Mouse (Mus musculus) urinary bladder, adult 2 months (tissue): ENCODE data around the gene Runx2. TPM values are rescaled to one million over a fixed set of nuclear protein-coding genes. Genes with fewer than 3 reads are reported as not detected.

ENCODE experiments used
- DNase-seq: peaks from one replicate; pipeline ENCODE4 v3.0.0; 2022; ENCODE audit warnings: low spot score
- polyA plus RNA-seq: library from polyadenylated mRNA; depleted of rRNA; stranded (reverse); fragments of >200 nt; gene quantifications from 2 replicates; pipeline ENCODE4 v1.2.3, GENCODE M21; 2012

Runx2 gene
- polyA plus RNA-seq, 1 experiment, result 2.4 TPM

GRCm38 (mm10) chr17:44662080-44662706 is 152.4 kb downstream of the Runx2 start:
- no peak for DNase-seq

- DNase-seq, result no peak
Measured at GRCm38 (mm10) chr17:44660121-44660806, 154.3 kb downstream of the Runx2 start.

GRCm38 (mm10) chr17:44654503-44654902 is 160.1 kb downstream of the Runx2 start:
- DNase-seq, result no peak

DNA sequence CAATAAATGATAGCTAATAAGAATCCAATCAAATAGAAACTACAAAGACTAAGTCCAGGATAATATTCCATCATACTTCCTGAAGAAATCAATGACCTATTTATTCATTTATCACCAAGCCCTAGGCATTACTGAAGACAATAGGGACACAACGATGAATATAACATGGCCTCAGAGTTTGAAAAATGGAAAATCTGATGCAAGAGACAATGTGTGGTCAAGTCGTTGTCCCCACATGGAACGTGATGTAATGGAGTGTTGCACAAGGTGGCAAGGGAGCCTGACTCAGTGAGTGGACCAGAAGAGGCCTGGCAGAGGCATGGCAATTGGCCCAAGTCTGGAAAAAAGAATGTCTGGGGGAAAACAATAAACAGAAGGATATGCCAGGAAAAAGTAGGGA is 161.5 kb downstream of the Runx2 start:
- DNase-seq, result no peak

DNA sequence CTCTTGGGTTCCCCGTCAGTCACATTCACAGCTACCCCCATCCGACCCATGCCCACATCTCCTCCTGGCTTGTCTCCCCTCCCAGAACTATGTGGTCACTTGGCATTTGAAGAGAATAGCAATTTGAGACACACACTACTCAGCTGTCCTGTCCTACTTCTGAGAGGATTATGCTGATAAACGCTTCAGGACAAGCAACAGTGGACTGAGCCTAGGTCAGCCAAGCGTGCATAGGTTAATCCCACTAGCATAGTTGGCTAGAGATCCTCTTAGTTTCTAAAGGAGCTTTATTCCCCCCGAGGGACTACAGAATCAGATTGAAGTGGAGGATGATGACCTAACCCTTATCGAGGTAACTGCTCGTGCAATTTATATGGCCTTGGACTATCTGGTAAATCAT is 162.5 kb downstream of the Runx2 start:
- DNase-seq, result no peak

- no peak for DNase-seq
Measured at GRCm38 (mm10) chr17:44651613-44652012, 163.0 kb downstream of the Runx2 start.

- DNase-seq, result no peak
Measured at GRCm38 (mm10) chr17:44650431-44650830, 164.2 kb downstream of the Runx2 start.

GRCm38 (mm10) chr17:44649056-44649455 is 165.5 kb downstream of the Runx2 start:
- DNase-seq, result no peak

- DNase-seq, result no peak
Measured at GRCm38 (mm10) chr17:44647916-44648315, 166.7 kb downstream of the Runx2 start.

DNA sequence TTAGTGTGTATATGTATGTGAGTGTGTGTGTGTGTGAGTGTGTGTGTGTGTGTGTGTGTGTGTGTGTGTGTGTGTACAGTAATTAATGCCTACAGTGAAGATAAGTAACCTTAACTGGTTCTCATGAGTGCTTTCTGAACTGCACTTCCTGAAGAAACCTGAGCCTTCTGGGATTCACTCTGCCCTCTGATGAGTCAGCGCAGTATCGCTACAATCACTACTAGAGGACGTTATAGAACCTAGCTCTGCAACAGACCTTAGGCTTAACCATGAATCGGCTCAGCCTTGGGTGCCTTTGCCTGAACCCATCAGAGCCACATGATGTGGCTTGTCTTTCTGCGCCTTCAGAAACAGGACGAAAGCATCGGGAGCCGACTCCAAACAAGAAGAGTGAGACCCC is 169.5 kb downstream of the Runx2 start:
- no peak for DNase-seq

- no peak for DNase-seq
Measured at GRCm38 (mm10) chr17:44643260-44643659, 171.3 kb downstream of the Runx2 start.

DNA sequence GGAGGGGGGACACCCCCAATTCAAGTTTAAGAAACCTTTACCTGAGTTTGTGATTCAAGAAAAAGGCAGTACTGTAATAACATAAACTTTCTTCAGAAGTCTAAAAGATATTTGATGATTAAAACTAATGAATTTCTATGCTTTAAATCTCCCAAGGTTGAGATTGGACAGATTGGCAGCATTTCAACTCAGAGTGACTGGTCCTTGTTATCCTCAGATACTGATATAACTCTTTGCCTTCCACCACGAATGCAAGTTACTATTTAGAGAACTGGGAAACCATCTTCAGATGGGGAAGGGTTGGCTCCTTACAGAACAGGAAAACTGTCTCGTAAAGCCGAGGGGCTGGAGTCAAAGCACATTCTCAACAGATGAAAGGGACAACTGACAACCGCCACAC is 172.5 kb downstream of the Runx2 start:
- DNase-seq, result no peak

- no peak for DNase-seq
Measured at GRCm38 (mm10) chr17:44640910-44641309, 173.7 kb downstream of the Runx2 start.

DNA sequence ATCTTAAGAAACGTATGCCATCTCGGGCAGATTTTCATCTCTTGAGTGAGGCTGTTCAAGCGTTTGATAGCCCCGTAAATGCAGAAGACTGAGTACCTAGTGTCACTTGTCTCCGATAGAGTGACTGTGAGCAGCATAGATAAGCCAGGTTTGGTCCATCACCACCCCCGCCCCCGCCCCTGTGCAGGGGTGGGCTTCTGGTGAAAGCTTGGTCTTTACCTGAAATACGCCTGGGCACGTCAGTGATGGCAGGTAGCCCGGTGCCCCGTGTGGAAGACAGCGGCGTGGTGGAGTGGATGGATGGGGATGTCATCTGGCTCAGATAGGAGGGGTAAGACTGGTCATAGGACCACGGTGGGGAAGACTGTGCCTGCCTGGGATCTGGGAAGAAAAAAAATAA is 175.2 kb downstream of the Runx2 start:
- no peak for DNase-seq

GRCm38 (mm10) chr17:44637181-44637880 is 177.3 kb downstream of the Runx2 start:
- no peak for DNase-seq

DNA sequence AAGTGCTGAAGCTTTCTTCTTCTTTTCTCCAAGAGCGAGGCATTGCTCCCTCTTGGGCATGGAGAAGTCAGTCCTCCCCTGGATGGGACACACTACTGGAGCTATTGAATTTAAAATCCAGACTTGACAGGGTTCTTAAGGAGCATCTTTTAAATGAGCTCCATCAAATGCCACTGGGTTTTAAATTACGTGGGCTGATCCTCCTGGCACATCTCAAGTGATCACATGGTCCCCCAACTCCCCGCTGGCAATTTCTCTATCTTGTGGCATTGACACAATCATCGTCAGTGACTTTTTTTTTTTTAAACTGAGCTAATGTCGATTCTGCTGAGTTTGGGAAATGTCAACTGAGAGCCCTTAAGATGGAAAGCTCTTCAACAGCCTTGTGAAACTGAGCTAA is 180.1 kb downstream of the Runx2 start:
- DNase-seq, result no peak

DNA sequence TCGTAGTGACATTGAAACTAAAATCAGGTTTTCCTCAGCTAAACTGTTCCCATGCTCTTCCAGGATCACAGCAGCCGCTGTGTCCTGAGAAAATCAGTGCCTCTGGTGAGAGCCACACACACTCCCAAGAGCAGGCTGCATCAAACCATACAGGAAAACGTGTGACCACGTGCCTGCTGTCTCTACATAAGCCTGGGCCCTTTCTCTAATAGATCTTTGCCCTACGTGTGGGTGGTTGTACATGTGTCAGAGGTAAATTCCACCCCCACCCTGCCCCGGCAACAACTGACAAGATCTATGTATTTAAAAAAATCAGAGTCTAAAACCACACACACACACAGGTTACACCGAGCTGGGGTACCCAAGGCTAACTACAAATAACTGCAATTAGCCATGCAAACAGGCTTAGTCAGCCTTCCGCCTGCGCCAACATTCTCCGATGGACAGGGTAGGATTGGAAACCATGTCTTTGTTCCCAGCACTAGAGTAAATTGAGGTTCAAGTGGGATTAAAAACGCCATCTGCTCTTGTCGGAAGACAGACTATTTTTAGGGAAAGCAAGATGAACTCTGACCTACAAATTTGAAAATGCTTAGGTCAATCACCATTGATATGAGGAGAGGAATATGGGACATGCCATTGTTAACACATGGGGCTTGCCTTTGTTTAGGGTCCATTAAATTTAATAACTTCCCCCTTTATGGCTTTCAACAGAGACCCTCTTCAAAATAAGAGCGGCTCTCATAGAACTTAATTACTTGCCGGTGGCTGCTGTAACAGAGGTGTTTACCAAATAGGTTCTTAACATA is 180.8 kb downstream of the Runx2 start:
- no peak for DNase-seq

DNA sequence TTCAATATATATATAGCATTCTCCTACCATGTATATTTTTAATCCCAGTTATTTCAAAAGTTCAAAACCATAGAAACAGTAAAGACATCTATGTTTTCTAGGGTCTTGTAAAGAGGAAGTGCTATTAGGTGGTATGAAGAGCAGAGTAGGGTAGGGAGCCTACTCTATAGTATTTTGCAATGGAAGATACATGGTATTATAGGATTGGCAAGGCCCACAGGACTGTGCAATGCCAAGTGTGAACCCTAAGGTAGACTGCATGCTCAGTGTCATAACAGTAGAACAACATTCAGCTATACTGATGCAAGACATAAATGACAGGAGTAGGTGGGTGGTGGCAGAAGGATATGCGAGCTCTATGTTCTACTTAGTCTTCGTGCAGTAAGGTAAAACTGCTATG is 181.7 kb downstream of the Runx2 start:
- no peak for DNase-seq

GRCm38 (mm10) chr17:44632292-44632691 is 182.3 kb downstream of the Runx2 start:
- no peak for DNase-seq

- no peak for DNase-seq
Measured at GRCm38 (mm10) chr17:44631577-44631976, 183.0 kb downstream of the Runx2 start.

DNA sequence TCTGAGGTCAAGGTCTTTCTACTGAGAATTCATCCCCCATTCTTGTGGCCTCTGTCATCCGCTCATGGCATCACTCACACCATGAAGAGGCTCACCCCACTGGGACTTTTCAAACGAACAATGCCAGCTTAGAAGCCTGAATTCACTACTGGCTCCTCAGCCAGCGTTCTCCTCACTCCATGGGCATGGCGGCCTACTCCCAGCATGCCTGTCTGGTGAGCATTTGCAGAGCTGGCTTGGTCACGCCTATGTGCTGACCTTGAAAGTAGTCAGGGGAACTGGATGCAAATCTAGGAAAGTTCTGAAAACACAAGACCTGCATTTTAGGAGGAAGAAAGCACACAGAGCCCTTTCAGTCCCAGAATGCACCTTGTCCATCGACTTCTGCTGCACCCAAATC is 187.3 kb downstream of the Runx2 start:
- no peak for DNase-seq

DNA sequence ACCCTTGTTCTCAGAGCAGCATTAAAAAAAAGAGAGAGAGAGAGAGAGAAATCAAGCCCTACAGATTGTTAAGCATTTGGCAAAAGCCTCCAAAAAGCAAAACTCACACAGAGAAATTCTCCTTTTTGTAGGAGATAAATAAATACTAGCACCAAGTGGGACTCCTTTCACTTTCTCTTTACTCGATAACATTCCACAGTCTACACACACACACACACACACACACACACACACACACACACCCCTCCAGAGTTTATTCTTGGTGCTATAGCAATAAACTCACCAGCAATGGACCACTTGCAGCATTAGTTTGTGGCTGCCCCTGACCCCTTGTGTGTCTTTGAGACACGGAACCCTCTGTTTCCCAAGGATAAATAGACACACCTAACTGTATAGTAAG is 190.9 kb downstream of the Runx2 start:
- DNase-seq, result no peak
